Mouse (Mus musculus) olfactory bulb, adult 2 months (tissue): Measurements from ENCODE around the gene Olfr524. TPM values are rescaled to one million over a fixed set of nuclear protein-coding genes. Genes with fewer than 3 reads are reported as not detected.

ENCODE experiments used
- H3K27ac ChIP-seq: fragments of 200-500 bp; 2 replicates; pipeline ENCODE4 v1.5.1; 2012; ENCODE audit warnings: low read depth, low read length; ENCODE audit not compliant: insufficient read depth
- H3K4me1 ChIP-seq: fragments of 200-500 bp; 2 replicates; pipeline ENCODE4 v1.6.1; 2012; ENCODE audit warnings: low read length; ENCODE audit not compliant: control insufficient read depth, insufficient read depth
- H3K4me3 ChIP-seq: fragments of 200-500 bp; 2 replicates; pipeline ENCODE4 v1.5.1; 2012; ENCODE audit warnings: mild to moderate bottlenecking, low read depth, low read length, moderate library complexity; ENCODE audit not compliant: insufficient read depth
- CTCF ChIP-seq: fragments of 200-500 bp; IDR thresholded peaks from 2 replicates; pipeline ENCODE4 v1.5.1; 2012; ENCODE audit warnings: low read depth, mild to moderate bottlenecking, low read length, moderate library complexity; ENCODE audit not compliant: insufficient read depth
- POLR2A ChIP-seq: fragments of 200-500 bp; IDR thresholded peaks from 2 replicates; pipeline ENCODE4 v1.6.1; 2012; ENCODE audit warnings: mild to moderate bottlenecking, low read depth, low read length, moderate library complexity; ENCODE audit not compliant: insufficient read depth
- WGBS: fragments of 180-500 bp; shearing (Covaris S2); methylation state at CpG from one replicate; pipeline ENCODE4 v1.1.7; 2018; 5-methylcytosine and 5-hydroxymethylcytosine counted together
- polyA plus RNA-seq: library from polyadenylated mRNA; stranded (reverse); fragments of >200 nt; gene quantifications from 2 replicates; pipeline ENCODE4 v1.2.4, GENCODE M21; 2012; ENCODE audit warnings: low replicate concordance; ENCODE audit not compliant: missing spikeins, insufficient read depth, insufficient read length

Gene Olfr524
- polyA plus RNA-seq, 1 experiment, result not detected

DNA sequence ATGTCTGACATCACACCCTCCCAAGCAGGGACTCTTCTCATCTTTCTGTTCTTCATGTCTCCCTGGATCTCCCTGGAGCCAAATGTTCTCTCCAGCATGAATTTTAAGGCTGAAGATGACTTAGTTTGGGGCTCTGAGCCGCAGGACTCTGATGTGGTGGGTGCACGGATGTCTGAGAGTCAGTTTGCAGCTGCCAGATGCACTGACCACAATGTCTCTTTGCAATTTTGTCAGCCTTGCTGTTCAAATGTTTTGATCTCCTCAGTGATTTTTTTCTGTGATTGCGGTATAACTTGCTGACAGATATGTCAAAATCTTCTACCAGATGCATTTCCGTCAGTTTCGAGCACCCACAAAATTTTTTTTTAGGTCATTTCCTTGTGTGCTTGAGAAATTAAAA, 8.1 kb upstream of the Olfr524 start:
- TF ChIP-seq CTCF, result no peak
- TF ChIP-seq POLR2A, result no peak
- Histone ChIP-seq H3K4me1 (no peaks in the 10 kb centered on the region), H3K4me3 (no peak overlapping the region), H3K27ac (no peak overlapping the region)
- WGBS, result 86% methylated on average over 5 of the region's 5 CpGs

DNA sequence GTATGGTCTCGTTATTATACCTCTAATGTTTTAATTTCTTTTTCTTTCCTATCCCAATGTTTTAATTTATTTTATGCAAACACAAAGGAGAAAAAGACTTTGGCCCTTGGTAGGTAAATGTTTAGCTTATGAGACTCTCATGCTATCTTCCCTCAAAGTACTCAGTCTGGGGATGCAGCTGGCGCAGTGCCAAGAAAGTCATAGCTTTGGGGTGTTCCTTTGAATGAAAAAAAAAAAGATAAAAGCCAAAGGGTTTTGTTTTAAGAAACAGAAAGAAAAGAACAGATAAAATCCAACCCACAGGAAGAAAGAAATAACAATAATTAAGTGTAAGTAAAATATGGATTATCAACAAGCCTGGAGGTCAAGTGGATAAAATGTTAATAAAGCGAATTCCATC, 2.9 kb upstream of the Olfr524 start:
- no peak overlapping the region for H3K27ac ChIP-seq
- TF ChIP-seq CTCF, result no peak
- no peak for TF ChIP-seq POLR2A
- H3K4me1 ChIP-seq, result no peaks in the 10 kb centered on the region
- 78% methylated on average over 3 of the region's 3 CpGs for WGBS
- H3K4me3 ChIP-seq, result no peak overlapping the region

DNA sequence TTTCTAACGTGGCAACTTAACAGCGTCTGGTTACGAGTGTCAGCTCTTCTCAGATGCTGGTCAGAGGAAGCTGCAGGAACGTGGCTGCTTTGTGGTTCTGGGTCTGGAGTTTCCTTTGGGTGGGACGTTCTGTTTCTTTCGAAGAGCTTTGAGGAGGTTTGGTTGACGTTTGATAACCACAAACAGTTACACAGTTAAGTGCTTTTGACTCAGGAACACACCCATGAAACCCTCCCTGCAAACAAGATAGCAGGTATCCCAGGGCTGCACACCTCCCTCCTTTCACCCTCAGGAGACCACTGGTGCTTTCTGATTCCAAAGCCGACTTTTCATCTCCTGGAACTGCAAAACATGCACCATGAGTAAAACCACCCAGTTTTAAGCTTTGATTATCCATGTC, 2.4 kb upstream of the Olfr524 start:
- H3K27ac ChIP-seq, result no peak overlapping the region
- TF ChIP-seq CTCF (no peak), POLR2A (no peak)
- no peak overlapping the region for H3K4me3 ChIP-seq
- no peaks in the 10 kb centered on the region for H3K4me1 ChIP-seq
- WGBS, result 74% methylated on average over 8 of the region's 8 CpGs

DNA sequence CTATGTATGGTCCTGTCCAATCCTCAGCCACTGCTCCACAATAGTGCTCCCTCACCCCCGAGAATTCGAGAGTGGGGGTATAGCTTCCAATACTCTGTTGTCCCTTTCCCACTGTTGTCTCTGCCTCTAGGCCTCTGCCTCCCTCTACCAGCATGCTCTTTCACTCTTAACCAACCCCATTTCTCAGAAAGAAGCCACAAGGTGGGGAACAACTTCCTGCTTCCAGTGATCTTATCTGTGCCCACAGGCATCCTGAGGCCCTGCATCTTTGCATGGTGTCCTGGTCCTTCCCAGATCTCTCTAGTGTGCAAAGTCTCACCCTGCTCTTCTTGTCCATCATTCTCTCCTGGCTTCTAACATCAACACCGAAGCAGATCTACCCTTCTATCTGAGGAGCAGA, 1.1 kb upstream of the Olfr524 start:
- H3K27ac ChIP-seq, result no peak overlapping the region
- H3K4me3 ChIP-seq, result no peak overlapping the region
- TF ChIP-seq POLR2A (no peak), CTCF (no peak)
- no peaks in the 10 kb centered on the region for H3K4me1 ChIP-seq
- 82% methylated on average over 3 of the region's 3 CpGs for whole genome bisulfite sequencing

DNA sequence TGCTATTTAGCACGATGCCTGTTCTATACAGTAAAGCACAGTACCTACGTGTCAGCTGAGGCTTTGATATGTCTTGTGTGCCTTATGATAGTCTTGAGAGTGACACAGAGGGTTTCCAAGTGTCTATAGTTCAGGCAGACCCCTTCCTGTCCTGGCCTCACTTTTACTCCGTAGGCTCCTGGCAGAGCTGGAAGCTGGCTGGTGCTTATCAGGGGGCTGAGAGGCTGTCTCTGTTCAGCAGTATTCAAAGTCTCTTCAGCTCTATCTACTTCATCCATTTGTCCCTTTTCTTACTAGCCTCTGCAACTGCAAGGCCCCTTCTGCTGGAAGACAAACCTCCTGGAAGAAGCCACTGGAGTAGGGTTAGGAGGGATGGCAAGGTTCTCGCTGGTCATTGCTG, 4.7 kb downstream of the Olfr524 start:
- H3K27ac ChIP-seq, result no peak overlapping the region
- 92% methylated on average over 4 of the region's 4 CpGs for WGBS
- TF ChIP-seq CTCF, result no peak
- no peaks in the 10 kb centered on the region for H3K4me1 ChIP-seq
- H3K4me3 ChIP-seq, result no peak overlapping the region

DNA sequence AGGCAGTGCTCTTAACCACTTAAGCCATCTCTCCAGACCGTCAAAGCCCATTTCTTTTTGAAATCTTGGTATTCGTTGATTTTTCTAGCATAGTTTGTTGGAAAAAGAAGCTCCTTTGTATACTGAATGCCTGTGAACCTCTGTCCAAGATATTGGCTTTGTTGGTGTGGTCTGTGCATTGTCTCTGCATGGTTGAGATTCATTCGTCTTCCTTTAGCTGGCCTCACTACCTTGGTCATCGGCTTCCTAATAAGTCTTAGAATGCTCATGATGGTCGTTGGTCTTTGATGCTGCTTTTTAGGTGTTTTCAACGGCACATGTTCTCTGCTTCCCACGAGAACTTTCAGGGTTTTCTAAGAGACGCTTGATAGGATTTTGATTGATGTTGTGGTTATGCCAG, 9.8 kb downstream of the Olfr524 start:
- 78% methylated on average over 8 of the region's 8 CpGs for WGBS
- no peak overlapping the region for H3K4me3 ChIP-seq
- H3K4me1 ChIP-seq, result no peaks in the 10 kb centered on the region
- H3K27ac ChIP-seq, result no peak overlapping the region
- TF ChIP-seq POLR2A, result no peak
- no peak for TF ChIP-seq CTCF

DNA sequence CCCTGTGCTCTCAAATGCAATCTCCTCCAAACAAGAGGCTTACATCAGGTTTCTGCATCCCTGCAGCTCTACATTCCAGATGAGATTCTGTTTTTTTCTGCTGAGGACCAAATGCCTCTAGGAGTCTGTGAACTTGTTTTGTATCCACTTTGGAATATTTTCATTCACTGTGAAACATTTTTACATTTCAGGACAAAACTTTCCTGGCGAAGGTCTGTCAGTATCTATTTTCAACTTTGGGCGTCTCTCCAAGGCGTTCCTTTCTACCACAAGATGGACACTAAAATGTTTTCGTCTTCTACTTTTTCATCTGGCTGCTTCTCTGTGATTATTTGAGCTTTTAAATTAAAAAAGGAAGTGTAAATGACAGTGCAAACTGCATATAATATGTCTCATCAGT, 11.7 kb downstream of the Olfr524 start:
- Histone ChIP-seq H3K4me3 (no peak overlapping the region), H3K4me1 (no peaks in the 10 kb centered on the region), H3K27ac (no peak overlapping the region)
- TF ChIP-seq POLR2A, result no peak
- no peak for TF ChIP-seq CTCF
- 79% methylated on average over 4 of the region's 4 CpGs for WGBS

DNA sequence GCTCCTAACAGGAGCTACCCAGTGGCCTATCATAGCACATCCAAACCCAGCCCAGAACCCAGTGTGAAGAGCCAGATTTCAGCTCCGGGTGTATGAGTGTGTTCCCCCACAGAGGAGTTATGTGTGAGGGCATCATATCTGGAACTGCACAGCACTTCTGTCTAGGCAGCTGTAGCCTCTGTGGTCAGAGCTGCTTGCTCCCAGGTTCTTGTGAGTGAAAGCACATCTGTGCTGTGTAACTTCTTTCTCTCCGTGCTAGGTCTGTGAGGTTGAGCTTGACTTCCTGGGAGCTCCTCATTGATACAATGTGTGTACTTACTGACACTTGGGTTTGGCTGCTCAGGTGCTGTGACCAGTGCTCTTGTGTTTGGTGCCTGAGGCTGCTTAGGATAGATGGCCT, 12.9 kb downstream of the Olfr524 start:
- no peaks in the 10 kb centered on the region for H3K4me1 ChIP-seq
- 78% methylated on average over 2 of the region's 2 CpGs for WGBS
- H3K4me3 ChIP-seq, result no peak overlapping the region
- TF ChIP-seq CTCF (no peak), POLR2A (no peak)
- H3K27ac ChIP-seq, result no peak overlapping the region

DNA sequence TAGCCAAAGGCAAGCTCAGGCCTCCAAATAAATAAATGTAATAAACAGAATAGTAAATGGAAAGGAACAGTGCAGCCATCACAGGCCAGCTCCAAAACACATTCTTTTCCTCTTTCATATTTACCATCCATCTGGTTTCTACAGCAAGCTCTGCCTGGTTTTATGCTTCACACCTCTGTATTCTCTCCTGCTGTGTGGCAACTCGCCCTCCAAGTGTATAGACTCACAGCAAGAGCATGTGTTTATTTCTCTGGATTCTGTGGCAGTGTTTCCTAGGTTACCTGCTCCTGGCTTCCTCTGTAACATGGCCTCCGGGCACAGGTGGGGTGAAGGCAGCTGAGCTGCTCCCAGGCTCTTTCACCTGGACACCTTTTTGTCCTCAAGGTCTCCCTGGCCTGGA, 13.3 kb downstream of the Olfr524 start:
- no peak overlapping the region for H3K27ac ChIP-seq
- H3K4me3 ChIP-seq, result no peak overlapping the region
- H3K4me1 ChIP-seq, result no peaks in the 10 kb centered on the region
- TF ChIP-seq POLR2A (no peak), CTCF (no peak)
- 66% methylated on average over 2 of the region's 2 CpGs for WGBS

DNA sequence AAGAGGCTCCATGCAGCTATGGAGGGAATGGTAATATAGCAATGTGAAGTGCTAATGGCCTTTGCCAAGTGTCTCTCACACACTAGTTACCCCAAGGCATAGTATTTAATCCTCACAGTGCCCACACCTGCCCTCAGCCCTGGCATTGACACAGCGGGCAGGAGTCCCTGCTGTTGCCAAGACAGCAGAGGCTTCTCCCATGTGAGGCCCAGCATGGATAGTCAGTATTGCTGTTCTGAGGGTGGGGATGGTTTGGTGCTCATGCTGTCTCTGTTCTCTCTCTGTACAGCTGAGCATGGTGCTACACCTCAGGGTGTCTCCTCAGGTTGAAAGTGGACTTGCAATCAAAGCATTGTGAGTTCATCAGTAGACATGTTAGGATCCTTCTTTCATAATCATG, 15.3 kb downstream of the Olfr524 start:
- 82% methylated on average over 1 of the region's 1 CpGs for WGBS
- TF ChIP-seq CTCF (no peak), POLR2A (no peak)
- Histone ChIP-seq H3K4me3 (no peak overlapping the region), H3K4me1 (no peaks in the 10 kb centered on the region), H3K27ac (no peak overlapping the region)
